ENCODE assay signal across 20 mouse cellular contexts in genomic region chr15:30122061-30122460, GRCm38 (mm10).
"Had no signal": no experiment of that assay in that cellular context is flagged by ENCODE, and none has a peak within 500 bp of the region (broad histone marks: within the 10 kb centered on the region; RNA-seq: fewer than 3 reads in every experiment).

No protein-coding gene starts in this region.

- H3K4me2 ChIP-seq: lung, embryonic 14.5 days; midbrain, embryonic 12.5 days; neural tube, embryonic 13.5 days; neural tube, embryonic 15.5 days; stomach, embryonic 15.5 days had no signal

- ATAC-seq: midbrain, embryonic 16.5 days had no signal

- H3K27ac ChIP-seq: midbrain, embryonic 10.5 days; midbrain, embryonic 12.5 days; neural tube, embryonic 13.5 days; neural tube, embryonic 15.5 days; stomach, embryonic 15.5 days; stomach, postnatal 0 days had no signal

- H3K9ac ChIP-seq: lung, embryonic 14.5 days; midbrain, embryonic 12.5 days; neural tube, embryonic 13.5 days; neural tube, embryonic 15.5 days; stomach, embryonic 15.5 days had no signal

- H3K36me3 ChIP-seq: midbrain, embryonic 10.5 days; midbrain, embryonic 12.5 days; neural tube, embryonic 13.5 days; neural tube, embryonic 15.5 days; stomach, embryonic 15.5 days had no signal

- DNase-seq: lung, adult 18-20 months; lung, embryonic 14.5 days; lung, postnatal 10 days; lung, postnatal 4 days; midbrain, embryonic 14.5 days; retina, postnatal 1 day; right cerebral cortex, postnatal 14 days; right cerebral cortex, postnatal 4 days; spleen, adult 18-20 months; thymus, adult 18-20 months; thymus, postnatal 14 days; thymus, postnatal 36 days had no signal

- H3K9me3 ChIP-seq: midbrain, embryonic 10.5 days; midbrain, embryonic 12.5 days; neural tube, embryonic 13.5 days; neural tube, embryonic 15.5 days; stomach, embryonic 15.5 days had no signal

- H3K27me3 ChIP-seq: midbrain, embryonic 12.5 days; neural tube, embryonic 13.5 days; neural tube, embryonic 15.5 days; stomach, embryonic 15.5 days had no signal

- H3K4me3 ChIP-seq: midbrain, embryonic 10.5 days; midbrain, embryonic 12.5 days; myocyte; neural tube, embryonic 13.5 days; neural tube, embryonic 15.5 days; stomach, embryonic 15.5 days had no signal

- H3K4me1 ChIP-seq: midbrain, embryonic 10.5 days; midbrain, embryonic 12.5 days; neural tube, embryonic 13.5 days; neural tube, embryonic 15.5 days; stomach, embryonic 15.5 days had no signal
